In the genomic region with DNA sequence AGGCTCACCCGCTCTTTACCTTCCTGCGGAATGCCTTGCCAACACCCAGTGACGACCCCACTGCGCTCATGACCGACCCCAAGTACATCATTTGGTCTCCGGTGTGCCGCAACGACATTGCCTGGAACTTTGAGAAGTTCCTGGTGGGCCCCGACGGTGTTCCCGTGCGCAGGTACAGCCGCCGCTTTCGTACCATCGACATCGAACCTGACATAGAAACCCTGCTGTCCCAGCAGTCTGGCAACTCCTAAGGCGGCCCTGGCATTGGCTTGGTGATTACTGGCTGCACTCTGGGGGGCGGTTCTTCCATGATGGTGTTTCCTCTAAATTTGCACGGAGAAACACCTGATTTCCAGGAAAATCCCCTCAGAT, we compare ENCODE assay signal across 8 mouse cellular contexts. TPM values are rescaled to one million over a fixed set of nuclear protein-coding genes. Genes with fewer than 3 reads are reported as not detected.
DNase-seq lines count a peak whose midpoint lies in the region; ATAC-seq and TF ChIP-seq lines count a peak whose summit lies in the region.

No protein-coding gene starts in this region.

- peak overlapping the region; percentile 90 for H3K9ac ChIP-seq in kidney, embryonic 16.5 days (replicated peaks; ENCODE audit: low read length)

- peak in 1 of 2 experiments; percentile 15 for DNase-seq in left cerebral cortex, adult 2 months (ENCODE audit: extremely low spot score in 1 of 2, low spot score in 2 of 2)
- DNase-seq in left cerebral cortex, adult 9 months (ENCODE audit: low spot score in 2 of 2): no peak
- DNase-seq in c-Kit-positive CD71-positive TER-119-negative erythroid progenitor cells, embryonic 14.5 days (ENCODE audit: low read depth): peak; percentile 41
- DNase-seq in heart, adult 18-20 months: peak; percentile 31 to 38
- DNase-seq in thymus, postnatal 14 days: peak; percentile 31

- H3K27ac ChIP-seq in left cerebral cortex, adult 2 months: peak overlapping the region; percentile 86
- H3K27ac ChIP-seq in kidney, embryonic 16.5 days (ENCODE audit: low read length): peak overlapping the region; percentile 97
- H3K27ac ChIP-seq in macrophage: peak overlapping the region; percentile 98

- H3K9me3 ChIP-seq in kidney, embryonic 16.5 days (ENCODE audit: low read length): no peaks in the 10 kb centered on the region

- peak overlapping the region; percentile 70 for H3K4me3 ChIP-seq in left cerebral cortex, adult 2 months
- H3K4me3 ChIP-seq in kidney, embryonic 16.5 days (ENCODE audit: low read length): peak overlapping the region; percentile 78
- H3K4me3 ChIP-seq in macrophage (ENCODE audit: inconsistent target): peak overlapping the region; percentile 90

- peaks cover 35% of the 10 kb centered on the region for H3K4me1 ChIP-seq in kidney, embryonic 16.5 days (ENCODE audit: insufficient read depth, low read length)

- intact Hi-C loops in left cerebral cortex, adult 2 months (cut with DNase I): loop anchor here (2.0 kb wide), 1 partner anchor 33 kb away; the partner anchor contains the start of genes Rhoa and Tcta

- H3K4me2 ChIP-seq in kidney, embryonic 16.5 days (replicated peaks; ENCODE audit: low read depth, low read length): peak overlapping the region; percentile 89

- WGBS in kidney, embryonic 16.5 days: 6% methylated on average over 20 of the region's 20 CpGs
- under 1% methylated on average over 19 of the region's 20 CpGs for WGBS in macrophage (ENCODE audit: missing documents)

- no peak for ATAC-seq in kidney, embryonic 16.5 days (ENCODE audit: low FRiP score, low TSS enrichment)
- ATAC-seq in megakaryocyte progenitor cell, adult 5-6 weeks (replicated peaks; ENCODE audit: poor library complexity): no peak

- H3K79me2 ChIP-seq in macrophage (ENCODE audit: inconsistent target): peaks cover 36% of the 10 kb centered on the region

- no peaks in the 10 kb centered on the region for H3K27me3 ChIP-seq in kidney, embryonic 16.5 days (ENCODE audit: insufficient read depth, low read length)

- peaks cover 13% of the 10 kb centered on the region for H3K36me3 ChIP-seq in kidney, embryonic 16.5 days (ENCODE audit: insufficient read depth, low read length)
- peaks cover 6% of the 10 kb centered on the region; the same call in 1 of the 2 replicates for H3K36me3 ChIP-seq in macrophage (ENCODE audit: inconsistent target)

- no peak for TF ChIP-seq CTCF in left cerebral cortex, adult 2 months (IDR thresholded peaks at IDR 0.05)

RNA-seq across cellular contexts. Expression of gene Gpx1, which starts 1.2 kb away (rescaled TPM):
- total RNA-seq in left cerebral cortex, adult 2 months (2021): 10 to 100 TPM; 90.0 to 94.1 TPM
- 100 to 1,000 TPM in 1 of 2 experiments, 10 to 100 TPM in 1; 86.8 to 111 TPM for total RNA-seq in heart, adult 18-20 months (2021)
- 686 and 695 TPM in 2 replicates for polyA plus RNA-seq in kidney, embryonic 16.5 days (2015; fragmentation: Nextera tagmentation; extraction: Ambion mirVana)
- 100 to 1,000 TPM in 7 of 26 experiments, 10 to 100 TPM in 19; 27.3 to 289 (median 62.9) TPM for total RNA-seq in macrophage (2018; cell fraction: chromatin; rRNA removed)
- total RNA-seq in macrophage (2018; cell fraction: cytosol; rRNA removed): 1,000 to 10,000 TPM in 17 of 26 experiments, 100 to 1,000 TPM in 9; 803 to 2,239 (median 1,314) TPM
- 100 to 1,000 TPM; 143 to 499 (median 274) TPM for total RNA-seq in macrophage (2018; cell fraction: nucleus; rRNA removed)
- polyA plus RNA-seq in macrophage (2018): 944 to 2,094 TPM (median 1,300 TPM) in 3 replicates
- total RNA-seq in megakaryocyte progenitor cell, adult 5-6 weeks (2015): 2,374 and 2,432 TPM in 2 replicates
- 1,500 and 1,804 TPM in 2 replicates for total RNA-seq in megakaryocyte progenitor cell, adult 5-6 weeks (2017)

RNA-seq across cellular contexts. Expression of gene Usp4, which starts 7.8 kb away (rescaled TPM):
- 100 to 1,000 TPM; 122 to 124 TPM for total RNA-seq in left cerebral cortex, adult 2 months (2021)
- total RNA-seq in heart, adult 18-20 months (2021): 10 to 100 TPM; 74.3 to 79.6 TPM
- polyA plus RNA-seq in kidney, embryonic 16.5 days (2015; fragmentation: Nextera tagmentation; extraction: Ambion mirVana): 113 and 119 TPM in 2 replicates
- 100 to 1,000 TPM; 136 to 374 (median 252) TPM for total RNA-seq in macrophage (2018; cell fraction: chromatin; rRNA removed)
- total RNA-seq in macrophage (2018; cell fraction: cytosol; rRNA removed): 10 to 100 TPM; 53.2 to 84.9 (median 72.0) TPM
- 100 to 1,000 TPM in 24 of 26 experiments, 10 to 100 TPM in 2; 89.6 to 199 (median 148) TPM for total RNA-seq in macrophage (2018; cell fraction: nucleus; rRNA removed)
- polyA plus RNA-seq in macrophage (2018): 60.3 to 67.5 TPM (median 67.2 TPM) in 3 replicates
- 108 and 145 TPM in 2 replicates for total RNA-seq in megakaryocyte progenitor cell, adult 5-6 weeks (2015)
- total RNA-seq in megakaryocyte progenitor cell, adult 5-6 weeks (2017): 50.9 and 55.0 TPM in 2 replicates

RNA-seq across cellular contexts. Expression of gene Tcta, which starts 33.9 kb away (rescaled TPM):
- 10 to 100 TPM; 29.3 to 35.4 TPM for total RNA-seq in left cerebral cortex, adult 2 months (2021)
- 10 to 100 TPM; 67.6 to 76.8 TPM for total RNA-seq in heart, adult 18-20 months (2021)
- polyA plus RNA-seq in kidney, embryonic 16.5 days (2015; fragmentation: Nextera tagmentation; extraction: Ambion mirVana): 34.9 and 38.9 TPM in 2 replicates
- 10 to 100 TPM in 7 of 26 experiments, 1 to 10 TPM in 19; 1.3 to 15.5 (median 5.4) TPM for total RNA-seq in macrophage (2018; cell fraction: chromatin; rRNA removed)
- 10 to 100 TPM in 19 of 26 experiments, 1 to 10 TPM in 7; 5.3 to 25.4 (median 17.1) TPM for total RNA-seq in macrophage (2018; cell fraction: cytosol; rRNA removed)
- total RNA-seq in macrophage (2018; cell fraction: nucleus; rRNA removed): 10 to 100 TPM in 13 of 26 experiments, 1 to 10 TPM in 13; 2.6 to 30.5 (median 10.4) TPM
- 7.0 to 22.0 TPM (median 13.1 TPM) in 3 replicates for polyA plus RNA-seq in macrophage (2018)
- 12.8 and 13.2 TPM in 2 replicates for total RNA-seq in megakaryocyte progenitor cell, adult 5-6 weeks (2015)
- 4.1 and 8.7 TPM in 2 replicates for total RNA-seq in megakaryocyte progenitor cell, adult 5-6 weeks (2017)

RNA-seq across cellular contexts. Expression of gene Rhoa, which starts 33.9 kb away (rescaled TPM):
- 100 to 1,000 TPM; 154 to 159 TPM for total RNA-seq in left cerebral cortex, adult 2 months (2021)
- total RNA-seq in heart, adult 18-20 months (2021): 100 to 1,000 TPM; 229 to 232 TPM
- 495 and 508 TPM in 2 replicates for polyA plus RNA-seq in kidney, embryonic 16.5 days (2015; fragmentation: Nextera tagmentation; extraction: Ambion mirVana)
- 100 to 1,000 TPM in 13 of 26 experiments, 10 to 100 TPM in 13; 77.4 to 166 (median 100) TPM for total RNA-seq in macrophage (2018; cell fraction: chromatin; rRNA removed)
- 100 to 1,000 TPM; 351 to 428 (median 397) TPM for total RNA-seq in macrophage (2018; cell fraction: cytosol; rRNA removed)
- total RNA-seq in macrophage (2018; cell fraction: nucleus; rRNA removed): 100 to 1,000 TPM; 142 to 338 (median 218) TPM
- 409 to 646 TPM (median 437 TPM) in 3 replicates for polyA plus RNA-seq in macrophage (2018)
- 261 and 298 TPM in 2 replicates for total RNA-seq in megakaryocyte progenitor cell, adult 5-6 weeks (2015)
- 265 and 283 TPM in 2 replicates for total RNA-seq in megakaryocyte progenitor cell, adult 5-6 weeks (2017)

RNA-seq across cellular contexts. Expression of gene Amt, which starts 43.2 kb away (rescaled TPM):
- total RNA-seq in left cerebral cortex, adult 2 months (2021): 10 to 100 TPM; 32.1 to 38.0 TPM
- total RNA-seq in heart, adult 18-20 months (2021): 1 to 10 TPM; 5.0 to 5.8 TPM
- 40.8 and 43.7 TPM in 2 replicates for polyA plus RNA-seq in kidney, embryonic 16.5 days (2015; fragmentation: Nextera tagmentation; extraction: Ambion mirVana)
- total RNA-seq in macrophage (2018; cell fraction: chromatin; rRNA removed): 10 to 100 TPM in 4 of 26 experiments, 1 to 10 TPM in 20, under 1 TPM in 1, not detected in 1; 0.46 to 14.4 (median 5.6) TPM
- under 1 TPM in 13 of 26 experiments, not detected in 13; 0.07 to 0.77 (median 0.19) TPM for total RNA-seq in macrophage (2018; cell fraction: cytosol; rRNA removed)
- 1 to 10 TPM in 19 of 26 experiments, under 1 TPM in 5, not detected in 2; 0.18 to 6.7 (median 2.4) TPM for total RNA-seq in macrophage (2018; cell fraction: nucleus; rRNA removed)
- polyA plus RNA-seq in macrophage (2018): 0.67 to 1.3 TPM (median 0.96 TPM) in 3 replicates
- 0.37 and 0.85 TPM in 2 replicates for total RNA-seq in megakaryocyte progenitor cell, adult 5-6 weeks (2015)
- 1.1 and 1.2 TPM in 2 replicates for total RNA-seq in megakaryocyte progenitor cell, adult 5-6 weeks (2017)

Comparison
In these comparisons a context has a peak if more than half of its experiments do, and no peak if none do; other contexts are left out.
1. DNase-seq: peak in c-Kit-positive CD71-positive TER-119-negative erythroid progenitor cells, embryonic 14.5 days (single experiment), heart, adult 18-20 months (2 of 2) and thymus, postnatal 14 days (single experiment); none in left cerebral cortex, adult 9 months (0 of 2).
2. RNA of gene Gpx1, which starts 1.2 kb away (total RNA-seq): 1,500 to 2,432 TPM in megakaryocyte progenitor cell, adult 5-6 weeks; 86.8 to 111 TPM in heart, adult 18-20 months and 90.0 to 94.1 TPM in left cerebral cortex, adult 2 months; every median in the first group is over 10 times any median in the second.
3. Peak in every context shown above with its lines, with median percentiles within 50 percentile points of each other: H3K27ac ChIP-seq and H3K4me3 ChIP-seq.